ENCODE assay signal across 8 mouse cellular contexts in genomic region chr1:78371569-78372236, GRCm38 (mm10).
A peak's percentile ranks its signal among the peaks of the same experiment; 100 is the strongest.
DNase-seq lines count a peak whose midpoint lies in the region; ATAC-seq and TF ChIP-seq lines count a peak whose summit lies in the region.

No protein-coding gene starts in this region.

- no peak overlapping the region for H3K27ac ChIP-seq in kidney, adult 2 months (ENCODE audit: insufficient read depth, low read depth, low read length)

- H3K36me3 ChIP-seq in kidney, adult 2 months (ENCODE audit: control insufficient read depth, insufficient read depth, low read length), result no peaks in the 10 kb centered on the region

- no peak for TF ChIP-seq CTCF in kidney, adult 2 months (conservative IDR thresholded peaks at IDR 0.05; ENCODE audit: insufficient read depth, insufficient read length, low read depth, low read length)

- H3K4me1 ChIP-seq in kidney, adult 2 months (ENCODE audit: control insufficient read depth, insufficient read depth, low read length), result no peaks in the 10 kb centered on the region; the same call in 1 of the 2 replicates

- 88% methylated on average over 2 of the region's 2 CpGs for WGBS in kidney, adult 2 months

- no peak for TF ChIP-seq POLR2A in kidney, adult 2 months (IDR thresholded peaks at IDR 0.05; ENCODE audit: low read depth, low read length)

- DNase-seq in adrenal gland, postnatal 25 days, result peak; percentile 5
- DNase-seq in adrenal gland, adult 18-20 months (ENCODE audit: low spot score in 2 of 2), result no peak
- DNase-seq in 3134 (ENCODE audit: extremely low read depth, insufficient read length, low spot score), result peak; percentile 16
- DNase-seq in left cerebral cortex, adult 9 months (ENCODE audit: low spot score in 2 of 2), result peak; percentile 11 to 69
- no peak for DNase-seq in adrenal gland, adult 8-10 months
- no peak for DNase-seq in kidney, postnatal 4 days
- DNase-seq in kidney, adult 2 months, result no peak

- H3K4me3 ChIP-seq in kidney, adult 2 months (ENCODE audit: insufficient read depth, low read depth, low read length), result no peak overlapping the region

- H3K27me3 ChIP-seq in kidney, adult 2 months (replicated peaks; ENCODE audit: control insufficient read depth, insufficient read depth, low read length), result no peaks in the 10 kb centered on the region

- ATAC-seq in frontal cortex, adult (ENCODE audit: low TSS enrichment), result peak; percentile 91

Comparison
In these comparisons a context has a peak if more than half of its experiments do, and no peak if none do; other contexts are left out.
1. DNase-seq: peak in adrenal gland, postnatal 25 days (single experiment), 3134 (single experiment) and left cerebral cortex, adult 9 months (2 of 2); none in adrenal gland, adult 18-20 months (0 of 2), adrenal gland, adult 8-10 months (single experiment), kidney, postnatal 4 days (0 of 2) and kidney, adult 2 months (single experiment).